Mouse (Mus musculus): ENCODE data around the gene Kcnma1.

DNA sequence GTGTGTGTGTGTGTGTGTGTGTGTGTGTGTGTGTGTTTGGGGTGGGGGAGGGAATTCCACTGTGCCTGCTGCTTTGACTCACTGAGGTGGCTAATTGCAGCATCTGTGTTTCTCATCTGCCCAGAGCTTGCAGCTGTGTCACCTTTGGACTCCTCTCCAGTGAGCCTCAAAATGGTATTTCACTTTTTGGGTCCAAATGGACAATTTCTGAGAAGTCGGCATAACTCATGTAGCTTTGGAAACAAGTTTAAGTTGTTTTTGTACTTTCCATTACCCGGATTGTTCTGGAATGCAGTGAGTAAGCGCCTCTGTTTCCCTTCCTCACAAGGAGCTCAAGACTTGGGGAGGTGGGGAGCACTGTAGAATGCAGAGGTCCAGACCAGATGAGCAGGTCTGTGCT is 317.9 kb downstream of the Kcnma1 start:
- no peak for TF ChIP-seq CTCF (conservative IDR thresholded peaks at IDR 0.05; ENCODE audit: low read length)
- TF ChIP-seq NANOG (IDR thresholded peaks at IDR 0.05; ENCODE audit: borderline replicate concordance, low read length) = no peak
